Mouse (Mus musculus): ENCODE results near the gene Tnfaip6. TPM values are rescaled to one million over a fixed set of nuclear protein-coding genes. Genes with fewer than 3 reads are reported as not detected.
A peak's percentile ranks its signal among the peaks of the same experiment; 100 is the strongest.

The Tnfaip6 gene
- polyA plus RNA-seq, 1 experiment = 21.6 TPM

DNA sequence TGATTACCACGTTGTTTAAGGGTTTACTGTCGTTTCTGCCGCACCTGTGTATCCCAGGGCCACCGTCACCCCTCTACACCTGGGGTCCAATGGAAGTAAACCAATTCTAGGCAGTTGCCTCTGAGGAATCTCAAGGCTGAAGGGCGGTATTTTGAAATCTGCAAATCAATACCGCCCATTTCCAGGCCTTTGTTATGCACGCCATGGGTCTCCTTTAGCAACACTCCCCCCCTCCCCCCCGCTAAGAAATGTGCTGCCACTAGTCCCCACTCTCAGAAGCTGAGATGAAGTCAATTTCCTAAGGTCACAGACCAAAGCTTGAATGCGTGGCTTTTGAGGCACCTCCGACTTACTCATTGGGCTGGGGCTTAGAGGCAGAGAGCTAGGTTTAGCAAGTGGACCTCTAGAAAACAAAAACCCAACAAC is 34.3 kb downstream of the Tnfaip6 start:
- H3K4me1 ChIP-seq (ENCODE audit: control insufficient read depth, insufficient read depth, low read length) = no peaks in the 10 kb centered on the region
- peak overlapping the region; percentile 44 for H3K4me3 ChIP-seq (ENCODE audit: insufficient read depth, low read length)
- no peak overlapping the region for H3K27ac ChIP-seq (ENCODE audit: insufficient read depth, low read length)
- TF ChIP-seq POLR2A (IDR thresholded peaks at IDR 0.05; ENCODE audit: low read depth, low read length) (no peak), CTCF (IDR thresholded peaks at IDR 0.05; ENCODE audit: borderline replicate concordance, insufficient read depth, low read length) (no peak)

DNA sequence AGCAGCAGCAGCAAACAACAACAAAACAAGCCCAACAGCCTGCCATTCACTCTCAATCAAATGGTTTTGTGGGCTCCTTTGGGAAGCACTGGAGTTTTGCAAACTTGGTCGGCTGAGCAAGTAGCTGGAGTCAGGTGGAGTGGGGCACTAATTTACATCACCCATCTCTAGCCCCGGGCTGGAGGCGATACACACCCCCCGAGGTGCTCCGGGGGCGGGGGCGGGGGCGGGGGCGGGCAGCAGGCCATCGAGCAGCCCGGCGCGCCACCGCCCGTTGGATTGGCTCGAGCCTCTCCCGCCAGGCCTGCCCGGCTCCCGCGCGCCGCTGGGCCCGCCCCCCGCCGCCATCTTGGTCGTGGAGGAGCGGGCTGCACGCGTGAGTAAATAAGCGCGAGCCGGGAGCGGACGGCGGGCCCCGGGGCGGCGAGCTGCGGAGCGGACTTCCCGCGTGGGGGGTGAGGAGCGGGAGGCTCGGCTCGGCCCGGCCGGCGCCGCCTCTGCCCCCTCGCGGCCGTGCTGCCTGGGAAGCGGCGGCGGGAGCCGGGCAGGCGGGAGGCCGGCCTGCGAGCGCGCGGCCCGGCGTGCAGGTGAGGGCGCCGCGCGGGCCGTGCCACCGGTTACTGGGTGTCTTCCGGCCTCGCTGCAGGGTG is 34.8 kb downstream of the Tnfaip6 start, which contains the start of gene Rif1:
Gene Rif1, plus strand, starts transcription at position 342 of the 650 bp plus-strand sequence.
- Histone ChIP-seq H3K4me3 (ENCODE audit: insufficient read depth, low read length) (peak within 1 kb of the TSS; percentile 73), H3K27ac (ENCODE audit: insufficient read depth, low read length) (no peak within 1 kb of the TSS), H3K4me1 (ENCODE audit: control insufficient read depth, insufficient read depth, low read length) (no peaks in the 10 kb centered on the region)
- TF ChIP-seq CTCF (IDR thresholded peaks at IDR 0.05; ENCODE audit: borderline replicate concordance, insufficient read depth, low read length) (no peak), POLR2A (IDR thresholded peaks at IDR 0.05; ENCODE audit: low read depth, low read length) (peak; percentile 33; the same call in 1 of the 2 replicates)

DNA sequence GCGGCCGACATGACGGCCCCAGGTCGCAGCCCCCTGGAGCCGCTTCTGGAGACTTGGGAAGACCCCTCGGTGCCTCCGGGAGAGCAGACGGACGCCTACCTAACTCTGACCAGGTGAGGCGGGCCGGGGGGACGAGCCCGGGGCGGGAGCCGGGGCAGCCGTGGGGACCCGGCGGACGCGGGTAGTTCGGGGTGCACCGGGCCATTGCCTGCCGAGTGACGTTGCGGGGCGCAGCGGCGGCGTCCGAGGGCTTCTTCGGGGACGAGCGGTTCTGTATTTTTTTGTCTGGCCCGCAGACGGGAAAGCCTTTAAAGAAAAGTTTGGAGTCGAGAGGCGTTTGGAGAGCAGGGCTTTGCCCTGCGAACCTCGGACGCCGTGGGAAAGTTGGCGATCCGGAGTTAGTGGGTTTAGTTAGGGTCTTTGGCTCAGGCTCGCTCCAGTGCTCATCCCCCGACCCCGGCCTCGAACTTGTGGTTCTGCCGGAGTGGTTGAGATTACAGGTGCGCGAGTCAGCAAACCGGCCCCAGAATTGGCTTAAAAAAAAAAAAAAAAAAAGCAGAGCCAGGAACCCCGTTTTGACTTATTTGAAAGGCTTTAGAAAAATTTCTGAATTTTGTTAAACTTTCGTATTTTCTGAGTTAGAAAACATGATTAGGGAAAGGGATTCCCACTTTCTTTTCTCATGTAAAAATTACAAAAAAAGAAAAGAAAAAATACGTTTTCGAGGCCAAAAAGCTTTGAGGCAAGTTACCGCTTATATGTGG is 35.5 kb downstream of the Tnfaip6 start:
- peak overlapping the region; percentile 73 for H3K4me3 ChIP-seq (ENCODE audit: insufficient read depth, low read length)
- H3K27ac ChIP-seq (ENCODE audit: insufficient read depth, low read length) = no peak overlapping the region
- TF ChIP-seq POLR2A (IDR thresholded peaks at IDR 0.05; ENCODE audit: low read depth, low read length) (no peak), CTCF (IDR thresholded peaks at IDR 0.05; ENCODE audit: borderline replicate concordance, insufficient read depth, low read length) (no peak)
- no peaks in the 10 kb centered on the region for H3K4me1 ChIP-seq (ENCODE audit: control insufficient read depth, insufficient read depth, low read length)

DNA sequence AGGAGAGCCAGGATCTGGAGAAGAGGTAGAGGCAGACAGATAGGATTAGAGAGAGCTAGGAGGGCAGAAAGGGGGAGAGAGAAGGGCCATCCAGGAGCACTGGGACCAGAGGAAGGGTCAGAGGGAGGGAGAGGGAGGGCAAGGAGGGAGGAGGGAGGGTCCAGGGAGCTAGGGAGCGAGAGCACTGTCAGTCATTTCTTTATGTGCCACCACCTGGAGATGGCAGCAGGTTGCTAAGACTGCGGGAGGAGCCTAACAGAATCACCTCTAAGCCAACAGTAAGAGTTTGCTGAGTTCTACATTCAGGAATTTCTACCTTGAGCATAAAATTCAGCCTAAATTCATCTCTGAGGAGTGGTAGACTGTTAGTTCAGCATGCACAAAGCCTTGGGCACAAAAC is 40.9 kb downstream of the Tnfaip6 start:
- no peak overlapping the region for H3K27ac ChIP-seq (ENCODE audit: insufficient read depth, low read length)

DNA sequence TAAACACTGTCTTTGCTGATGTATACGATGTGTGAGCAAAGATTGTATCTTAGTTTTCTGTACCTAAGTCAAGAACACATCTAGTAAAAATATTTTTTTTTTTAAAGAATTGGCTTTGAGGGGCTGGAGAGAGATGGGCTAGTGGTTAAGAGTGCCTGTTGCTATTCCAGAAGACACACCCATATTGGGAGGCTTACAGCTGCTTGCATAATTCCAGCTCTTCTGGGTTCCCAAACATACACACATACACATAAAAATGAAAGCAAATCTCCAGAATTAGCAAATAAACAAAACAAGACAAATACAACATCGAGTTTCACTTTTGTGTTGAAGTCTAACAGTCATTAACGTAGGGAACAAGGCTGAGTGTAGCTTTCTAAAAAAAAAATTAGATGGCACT is 46.2 kb downstream of the Tnfaip6 start:
- Histone ChIP-seq H3K27ac (ENCODE audit: insufficient read depth, low read length) (no peak overlapping the region), H3K4me3 (ENCODE audit: insufficient read depth, low read length) (no peak overlapping the region), H3K4me1 (ENCODE audit: control insufficient read depth, insufficient read depth, low read length) (no peaks in the 10 kb centered on the region)
- TF ChIP-seq POLR2A (IDR thresholded peaks at IDR 0.05; ENCODE audit: low read depth, low read length) (no peak), CTCF (IDR thresholded peaks at IDR 0.05; ENCODE audit: borderline replicate concordance, insufficient read depth, low read length) (no peak)

More for the DNA sequence above, 40.9 kb downstream of the Tnfaip6 start:
- H3K4me1 ChIP-seq (ENCODE audit: control insufficient read depth, insufficient read depth, low read length) = no peaks in the 10 kb centered on the region
- H3K4me3 ChIP-seq (ENCODE audit: insufficient read depth, low read length) = no peak overlapping the region
- no peak for TF ChIP-seq CTCF (IDR thresholded peaks at IDR 0.05; ENCODE audit: borderline replicate concordance, insufficient read depth, low read length)
- TF ChIP-seq POLR2A (IDR thresholded peaks at IDR 0.05; ENCODE audit: low read depth, low read length) = no peak

DNA sequence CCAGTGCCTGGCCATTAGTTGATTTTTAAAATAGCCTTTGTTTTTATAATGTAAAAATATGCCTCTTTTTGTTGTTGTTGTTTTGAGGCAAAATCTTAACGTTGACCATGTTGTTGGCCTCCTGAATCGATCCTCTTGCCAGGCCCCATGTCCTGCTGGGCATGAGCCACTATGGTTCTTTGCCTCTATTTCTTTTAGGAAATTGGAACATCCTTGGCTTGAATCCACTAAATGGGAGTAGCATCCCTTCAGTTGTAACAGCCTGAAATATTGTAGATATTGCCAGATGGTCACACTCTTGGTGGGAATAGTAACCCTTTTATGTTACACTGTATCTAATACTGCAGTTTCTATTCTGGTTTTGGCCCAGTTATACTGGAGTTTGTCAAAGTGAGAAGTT is 46.8 kb downstream of the Tnfaip6 start:
- Histone ChIP-seq H3K27ac (ENCODE audit: insufficient read depth, low read length) (no peak overlapping the region), H3K4me1 (ENCODE audit: control insufficient read depth, insufficient read depth, low read length) (no peaks in the 10 kb centered on the region), H3K4me3 (ENCODE audit: insufficient read depth, low read length) (no peak overlapping the region)
- TF ChIP-seq CTCF (IDR thresholded peaks at IDR 0.05; ENCODE audit: borderline replicate concordance, insufficient read depth, low read length) (no peak), POLR2A (IDR thresholded peaks at IDR 0.05; ENCODE audit: low read depth, low read length) (no peak)

Other genes starting within 250 kb of the Tnfaip6 start
- 20.3 and 21.7 TPM in 2 replicates for gene Rbm43, start 102.8 kb upstream of the Tnfaip6 start, polyA plus RNA-seq (2011; ENCODE audit: insufficient read length, low read depth, missing spikeins)
- gene Nmi, start 64.5 kb upstream of the Tnfaip6 start, polyA plus RNA-seq (2011; ENCODE audit: insufficient read length, low read depth, missing spikeins) = 9.6 and 14.3 TPM in 2 replicates
- gene Rif1, start 34.8 kb downstream of the Tnfaip6 start, polyA plus RNA-seq (2011; ENCODE audit: insufficient read length, low read depth, missing spikeins) = 22.5 and 28.2 TPM in 2 replicates

Data from embryonic fibroblast, embryonic 13.5 days (primary cell).